Mouse (Mus musculus) kidney, adult 2 months (tissue): ENCODE data around the gene Agps.
"Not testable (repeated sequence)": the region's sequence is repeated elsewhere in the genome, so short reads cannot be mapped to it uniquely, and the experiment has no call there.

Experiments
- CTCF ChIP-seq: fragments of 200-500 bp; conservative IDR thresholded peaks from 2 replicates; pipeline ENCODE4 v1.5.1; 2011; ENCODE audit warnings: low read depth, mild to moderate bottlenecking, control low read depth, low read length, moderate library complexity, mixed read lengths; ENCODE audit not compliant: insufficient read depth, insufficient read length
- POLR2A ChIP-seq: fragments of 200-500 bp; IDR thresholded peaks from one replicate; pipeline ENCODE4 v1.6.1; 2011; ENCODE audit warnings: low read depth, low read length, control low read depth

GRCm38 (mm10) chr2:75937520-75938116, 105.6 kb downstream of the Agps start:
- TF ChIP-seq CTCF, POLR2A: not testable (repeated sequence)
